Mouse (Mus musculus) intestine, postnatal 0 days (tissue): Measurements from ENCODE around the gene Pdpn. TPM values are rescaled to one million over a fixed set of nuclear protein-coding genes. Genes with fewer than 3 reads are reported as not detected.
A peak's percentile ranks its signal among the peaks of the same experiment; 100 is the strongest.

Experiments
- ATAC-seq: fragments of 200-750 bp; cut with Nextera tagmentation; 2 replicates; pipeline ENCODE4 v1.8.0; 2017; ENCODE audit warnings: mild to moderate bottlenecking, moderate TSS enrichment, moderate library complexity
- H3K27ac ChIP-seq: fragments of 300-500 bp; sonication (generic); 2 replicates; pipeline ENCODE4 v1.5.1; 2014; ENCODE audit warnings: mild to moderate bottlenecking, low read depth, low read length, moderate library complexity
- H3K27me3 ChIP-seq: fragments of 300-500 bp; sonication (generic); replicated peaks from 2 replicates; pipeline ENCODE4 v1.6.1; 2014; ENCODE audit warnings: low read length, mixed read lengths; ENCODE audit not compliant: control insufficient read depth, insufficient read depth
- H3K36me3 ChIP-seq: fragments of 300-500 bp; sonication (generic); 2 replicates; pipeline ENCODE4 v1.6.1; 2014; ENCODE audit warnings: mild to moderate bottlenecking, moderate library complexity; ENCODE audit not compliant: control insufficient read depth, insufficient read depth
- H3K4me1 ChIP-seq: fragments of 300-500 bp; sonication (generic); replicated peaks from 2 replicates; pipeline ENCODE4 v1.6.1; 2014; ENCODE audit warnings: antibody characterized with exemption, low read length, mixed read lengths; ENCODE audit not compliant: control insufficient read depth, insufficient read depth
- H3K4me2 ChIP-seq: fragments of 300-500 bp; sonication (generic); replicated peaks from 2 replicates; pipeline ENCODE4 v1.6.1; 2014; ENCODE audit warnings: low read depth, mild to moderate bottlenecking, moderate library complexity
- H3K4me3 ChIP-seq: fragments of 300-500 bp; sonication (generic); 2 replicates; pipeline ENCODE4 v1.5.1; 2014; ENCODE audit warnings: low read depth, low read length
- H3K9ac ChIP-seq: fragments of 300-500 bp; sonication (generic); 2 replicates; pipeline ENCODE4 v1.6.1; 2014; ENCODE audit warnings: mild to moderate bottlenecking, low read depth, low read length
- H3K9me3 ChIP-seq: fragments of 300-500 bp; sonication (generic); 2 replicates; pipeline ENCODE4 v1.6.1; 2016; ENCODE audit warnings: mixed run types; ENCODE audit not compliant: control insufficient read depth
- CTCF ChIP-seq: sonication (generic); IDR thresholded peaks from 2 replicates; pipeline ENCODE4 v1.5.1; 2016; ENCODE audit warnings: low read depth, mild to moderate bottlenecking, control low read depth, antibody characterized with exemption, moderate library complexity
- WGBS: fragments of 180-500 bp; shearing (Covaris S2); extraction: QIAGEN DNeasy Blood & Tissue Kit; methylation state at CpG from one replicate; pipeline ENCODE4 v1.1.7; 2014; 5-methylcytosine and 5-hydroxymethylcytosine counted together
- polyA plus RNA-seq: library from polyadenylated mRNA; unstranded; fragments of >200 nt; fragmentation: Nextera tagmentation; extraction: Ambion mirVana; gene quantifications from 2 replicates; pipeline ENCODE4 v1.2.1, GENCODE M21; 2015

Pdpn gene
- polyA plus RNA-seq, 1 experiment from 2014 or later: 18.5 TPM

DNA sequence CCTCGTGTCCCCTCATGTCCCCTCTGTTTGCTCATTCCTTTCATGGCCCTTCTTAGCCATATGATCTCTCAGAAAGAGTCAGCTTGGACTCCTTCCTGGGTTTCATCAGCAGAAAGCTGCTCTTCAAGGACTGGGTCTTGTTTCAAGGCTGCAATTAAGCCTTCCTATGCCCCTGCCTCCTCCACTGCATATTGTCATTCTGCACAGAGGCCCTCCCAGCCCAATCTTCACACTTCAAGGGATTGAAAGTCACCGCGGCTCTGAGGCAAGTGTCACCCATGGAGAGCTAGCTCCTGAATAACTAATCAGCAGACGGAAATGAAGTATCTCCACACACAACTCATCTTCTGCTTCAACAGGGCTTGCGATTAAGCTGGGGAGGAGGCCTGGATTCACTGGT, 34.8 kb upstream of the Pdpn start:
- no peak for TF ChIP-seq CTCF
- ATAC-seq: no peak
- no peaks in the 10 kb centered on the region for H3K4me1 ChIP-seq
- 63% methylated on average over 5 of the region's 5 CpGs for WGBS
- H3K36me3 ChIP-seq: no peaks in the 10 kb centered on the region
- no peaks in the 10 kb centered on the region for H3K27me3 ChIP-seq
- H3K4me2 ChIP-seq: no peak overlapping the region
- H3K9me3 ChIP-seq: no peaks in the 10 kb centered on the region
- no peak overlapping the region for H3K9ac ChIP-seq
- H3K27ac ChIP-seq: no peak overlapping the region
- no peak overlapping the region for H3K4me3 ChIP-seq

DNA sequence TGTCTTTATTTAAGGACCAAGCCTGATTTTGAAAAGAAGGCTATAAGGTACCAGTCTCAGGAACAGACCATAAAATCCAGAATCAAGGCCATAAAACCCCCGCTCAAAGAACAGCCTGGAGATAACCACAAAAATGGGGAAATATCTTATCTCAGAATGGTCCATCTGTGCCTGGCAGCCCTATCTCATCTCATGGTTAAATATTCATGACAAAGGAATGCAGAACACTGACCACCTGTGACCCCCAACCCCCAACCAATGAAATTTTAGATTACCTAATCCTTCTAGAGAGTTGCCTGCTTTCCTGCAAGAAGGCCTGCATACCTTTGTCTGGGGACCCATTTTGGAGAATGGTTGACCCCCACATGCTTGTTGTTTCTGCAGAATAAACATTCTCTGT, 32.4 kb upstream of the Pdpn start:
- Histone ChIP-seq H3K36me3 (no peaks in the 10 kb centered on the region), H3K9me3 (no peaks in the 10 kb centered on the region), H3K4me3 (no peak overlapping the region), H3K4me2 (no peak overlapping the region), H3K4me1 (no peaks in the 10 kb centered on the region), H3K27ac (no peak overlapping the region), H3K9ac (no peak overlapping the region), H3K27me3 (no peaks in the 10 kb centered on the region)
- no peak for ATAC-seq
- no peak for TF ChIP-seq CTCF
- 29% methylated on average over 1 of the region's 1 CpGs for WGBS

DNA sequence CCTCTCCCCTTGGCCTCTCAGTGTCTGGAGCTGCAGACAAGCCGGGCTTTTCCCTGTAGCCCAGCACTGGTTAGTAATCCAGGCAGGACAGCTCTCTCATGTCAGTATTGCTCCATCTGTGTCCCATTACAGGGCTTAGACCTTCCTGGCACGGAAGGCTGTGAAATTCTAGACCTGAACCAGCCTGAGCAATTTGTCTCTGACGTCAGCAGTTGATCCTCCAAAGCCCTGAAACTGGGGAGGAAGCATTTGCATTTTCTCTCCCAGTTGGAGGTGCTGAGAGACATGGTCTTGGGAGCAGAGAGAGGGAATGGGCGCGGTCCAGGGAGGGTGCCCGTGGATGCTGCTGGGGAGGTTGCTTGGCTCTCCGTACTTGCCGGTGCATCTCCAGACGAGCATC, 31.2 kb upstream of the Pdpn start:
- no peaks in the 10 kb centered on the region for H3K27me3 ChIP-seq
- H3K4me2 ChIP-seq: no peak overlapping the region
- no peaks in the 10 kb centered on the region for H3K9me3 ChIP-seq
- H3K4me3 ChIP-seq: no peak overlapping the region
- no peak overlapping the region for H3K9ac ChIP-seq
- WGBS: 35% methylated on average over 9 of the region's 9 CpGs
- ATAC-seq: no peak
- H3K4me1 ChIP-seq: no peaks in the 10 kb centered on the region
- no peak for TF ChIP-seq CTCF
- H3K27ac ChIP-seq: no peak overlapping the region
- no peaks in the 10 kb centered on the region for H3K36me3 ChIP-seq

DNA sequence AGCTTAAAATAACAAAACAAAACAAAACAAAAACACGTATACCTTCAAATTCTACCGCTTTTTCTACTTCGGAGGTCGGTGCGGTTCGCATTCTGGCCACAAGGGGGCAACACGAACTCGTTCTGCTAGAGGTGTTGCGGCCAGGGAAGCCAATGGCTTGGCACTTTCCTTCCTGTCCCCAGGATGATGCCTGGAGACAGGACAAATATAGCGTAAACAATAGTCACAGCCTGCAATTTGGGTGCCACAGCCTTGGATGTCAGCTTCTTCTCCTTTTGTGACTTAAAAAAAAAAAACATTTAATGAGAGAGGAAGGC, 26.2 kb upstream of the Pdpn start:
- H3K27me3 ChIP-seq: no peaks in the 10 kb centered on the region
- WGBS: 2% methylated on average over 10 of the region's 10 CpGs
- H3K27ac ChIP-seq: no peak overlapping the region
- ATAC-seq: no peak
- no peaks in the 10 kb centered on the region for H3K4me1 ChIP-seq
- 0 out of 2 replicates have a peak overlapping the region, but pooled peaks have one; percentile 26 for H3K9ac ChIP-seq
- peak; percentile 88 for TF ChIP-seq CTCF
- peak overlapping the region; percentile 72 for H3K4me2 ChIP-seq
- H3K36me3 ChIP-seq: no peaks in the 10 kb centered on the region
- H3K4me3 ChIP-seq: peak overlapping the region; percentile 31
- H3K9me3 ChIP-seq: no peaks in the 10 kb centered on the region

DNA sequence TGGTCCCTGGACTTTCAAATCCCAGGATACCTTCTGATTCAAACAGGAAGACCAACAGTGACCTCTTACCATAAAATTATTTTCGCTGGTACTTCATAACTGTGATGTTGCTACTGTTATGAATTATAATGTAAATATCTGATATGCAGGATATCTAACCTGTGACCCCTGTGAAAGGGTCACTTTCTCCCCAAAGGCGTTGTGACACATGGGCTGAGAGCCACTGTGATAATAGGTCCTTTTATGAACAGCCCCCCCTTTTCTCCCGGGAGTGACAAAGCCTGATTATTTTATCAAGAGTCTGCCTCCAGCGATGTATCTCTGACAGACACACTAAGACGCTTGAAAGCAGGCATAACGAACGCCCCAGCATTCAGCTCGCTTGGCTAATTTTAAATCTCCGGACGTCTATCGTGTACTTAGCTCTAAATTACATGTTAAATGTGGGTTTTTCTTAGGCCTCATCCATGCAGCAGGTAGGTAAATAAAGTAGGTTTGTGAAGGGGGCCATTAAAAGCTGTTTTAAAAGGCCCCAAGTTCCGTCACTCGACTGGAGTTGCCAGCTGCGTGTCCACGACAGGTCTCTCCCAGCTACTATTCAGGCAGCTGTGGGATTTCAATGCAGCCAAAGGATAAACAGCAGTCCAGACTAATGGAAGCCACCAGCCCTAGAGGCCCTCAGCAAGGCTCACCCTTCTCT, 25.7 kb upstream of the Pdpn start:
- 19% methylated on average over 15 of the region's 15 CpGs for WGBS
- Histone ChIP-seq H3K36me3 (no peaks in the 10 kb centered on the region), H3K4me3 (peak overlapping the region; percentile 31), H3K27ac (no peak overlapping the region), H3K4me1 (no peaks in the 10 kb centered on the region), H3K4me2 (peak overlapping the region; percentile 72), H3K9ac (0 out of 2 replicates have a peak overlapping the region, but pooled peaks have one; percentile 26), H3K9me3 (no peaks in the 10 kb centered on the region), H3K27me3 (no peaks in the 10 kb centered on the region)
- TF ChIP-seq CTCF: no peak
- no peak for ATAC-seq

DNA sequence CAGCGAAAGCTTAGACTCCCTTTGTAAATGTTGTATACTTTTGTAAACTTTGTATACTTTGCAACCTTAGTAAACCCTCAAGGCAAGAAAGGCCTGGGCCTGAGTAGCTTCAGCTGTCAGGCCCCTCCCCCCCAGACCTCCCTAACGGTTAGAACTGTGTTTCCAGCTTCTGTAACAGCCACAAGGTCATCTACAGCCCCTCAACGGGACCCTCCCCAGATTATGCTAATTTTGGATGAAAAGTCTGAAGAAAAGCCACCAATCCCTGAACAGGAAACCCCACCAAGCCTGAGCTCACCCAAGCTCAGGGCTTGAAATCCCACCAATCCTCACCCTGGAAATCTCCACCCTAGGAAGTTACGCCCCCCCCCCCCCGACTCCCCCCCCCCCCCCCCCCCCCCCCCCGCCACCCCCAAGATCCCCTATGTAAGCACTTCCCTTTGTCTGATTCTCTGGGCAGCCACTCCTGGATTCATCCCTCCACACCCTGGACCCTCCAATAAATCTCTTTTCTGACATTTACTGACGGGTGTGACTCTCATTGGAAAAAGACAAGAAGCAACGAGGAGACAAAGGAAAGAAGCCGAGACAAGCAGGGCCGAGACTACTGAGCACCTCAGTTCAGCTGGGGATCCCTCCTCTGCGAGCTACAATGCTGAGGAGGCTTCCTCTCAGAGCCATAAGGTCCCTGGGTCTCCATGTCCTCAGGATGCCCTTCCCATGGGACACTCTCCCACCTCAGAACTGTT, 25.0 kb upstream of the Pdpn start:
- WGBS: 16% methylated on average over 8 of the region's 11 CpGs
- ATAC-seq: no peak

More for the DNA sequence above, 25.0 kb upstream of the Pdpn start:
- peak overlapping the region; percentile 72 for H3K4me2 ChIP-seq
- no peaks in the 10 kb centered on the region for H3K9me3 ChIP-seq
- no peaks in the 10 kb centered on the region for H3K36me3 ChIP-seq
- H3K27me3 ChIP-seq: no peaks in the 10 kb centered on the region
- no peak for TF ChIP-seq CTCF
- no peak overlapping the region for H3K9ac ChIP-seq
- no peak overlapping the region for H3K4me3 ChIP-seq
- no peaks in the 10 kb centered on the region for H3K4me1 ChIP-seq
- no peak overlapping the region for H3K27ac ChIP-seq
